Mouse (Mus musculus) E14TG2a.4 (cell line): ENCODE data around the gene Tst.

ENCODE experiments used
- H3K27me3 ChIP-seq: 2 replicates; pipeline ENCODE4 v1.6.1; 2014; ENCODE audit warnings: low read length, control low read depth; ENCODE audit not compliant: insufficient read depth
- H3K36me3 ChIP-seq: 2 replicates; pipeline ENCODE4 v1.6.1; 2014; ENCODE audit warnings: low read length, control low read depth; ENCODE audit not compliant: insufficient read depth
- H3K4me1 ChIP-seq: replicated peaks from 2 replicates; pipeline ENCODE4 v1.6.1; 2014; ENCODE audit warnings: low read depth, low read length, control low read depth
- H3K4me3 ChIP-seq: replicated peaks from 2 replicates; pipeline ENCODE4 v1.5.1; 2014; ENCODE audit warnings: mild to moderate bottlenecking, low read length
- H3K9me3 ChIP-seq: 2 replicates; pipeline ENCODE4 v1.6.1; 2014; ENCODE audit warnings: low read length, control low read depth
- CTCF ChIP-seq: conservative IDR thresholded peaks from 2 replicates; pipeline ENCODE4 v1.5.1; 2014; ENCODE audit warnings: low read length
- NANOG ChIP-seq: IDR thresholded peaks from 2 replicates; pipeline ENCODE4 v1.6.1; 2014; ENCODE audit warnings: borderline replicate concordance, low read length, mixed read lengths
- POU5F1 ChIP-seq: IDR thresholded peaks from 2 replicates; pipeline ENCODE4 v1.6.1; 2014; ENCODE audit warnings: low read length, borderline replicate concordance

The Tst gene

GRCm38 (mm10) chr15:78447121-78447520 lies 41.4 kb upstream of the Tst start:
- Histone ChIP-seq H3K27me3 (peaks cover 18% of the 10 kb centered on the region), H3K9me3 (no peaks in the 10 kb centered on the region), H3K4me1 (peaks cover 52% of the 10 kb centered on the region), H3K36me3 (no peaks in the 10 kb centered on the region), H3K4me3 (no peak overlapping the region)
- TF ChIP-seq NANOG (no peak), POU5F1 (no peak), CTCF (no peak)

DNA sequence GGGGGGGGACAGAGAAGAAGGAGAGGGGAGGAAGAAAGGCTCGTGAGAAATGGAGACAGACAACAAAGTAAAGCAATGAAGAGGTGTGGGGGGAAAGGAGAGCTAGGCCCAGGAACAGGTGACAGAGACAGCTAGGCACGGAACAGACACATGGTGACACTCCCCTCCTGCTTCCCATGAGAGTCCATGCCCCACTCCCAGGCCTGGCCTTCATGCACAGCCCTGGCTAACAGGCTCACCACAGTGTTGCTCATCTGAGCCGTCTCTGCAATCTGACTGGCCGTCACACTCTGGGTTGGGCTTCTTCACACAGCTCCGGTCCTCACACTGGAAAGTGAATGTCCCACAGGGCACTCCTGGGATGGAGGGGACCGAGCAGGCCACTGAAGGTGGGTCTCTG lies 38.1 kb upstream of the Tst start:
- H3K4me3 ChIP-seq, result no peak overlapping the region
- H3K4me1 ChIP-seq, result peaks cover 37% of the 10 kb centered on the region
- H3K36me3 ChIP-seq, result 0 out of 2 replicates have a peak, but pooled peaks cover 4% of the 10 kb centered on the region
- no peak for TF ChIP-seq POU5F1
- no peak for TF ChIP-seq CTCF
- no peak for TF ChIP-seq NANOG
- H3K27me3 ChIP-seq, result peaks cover 24% of the 10 kb centered on the region
- H3K9me3 ChIP-seq, result no peaks in the 10 kb centered on the region

GRCm38 (mm10) chr15:78442231-78442630 lies 36.5 kb upstream of the Tst start:
- Histone ChIP-seq H3K36me3 (0 out of 2 replicates have a peak, but pooled peaks cover 4% of the 10 kb centered on the region), H3K4me3 (0 out of 2 replicates have a peak overlapping the region, but pooled peaks have one; percentile 3), H3K9me3 (no peaks in the 10 kb centered on the region), H3K27me3 (peaks cover 24% of the 10 kb centered on the region), H3K4me1 (peaks cover 41% of the 10 kb centered on the region)
- no peak for TF ChIP-seq NANOG
- TF ChIP-seq CTCF, result no peak
- TF ChIP-seq POU5F1, result no peak

GRCm38 (mm10) chr15:78438973-78439372 lies 33.3 kb upstream of the Tst start:
- peak overlapping the region; percentile 72; the same call in 1 of the 2 replicates for H3K4me3 ChIP-seq
- H3K36me3 ChIP-seq, result peaks cover 23% of the 10 kb centered on the region
- peaks cover 69% of the 10 kb centered on the region for H3K4me1 ChIP-seq
- peaks cover 23% of the 10 kb centered on the region for H3K27me3 ChIP-seq
- TF ChIP-seq POU5F1, result no peak
- H3K9me3 ChIP-seq, result no peaks in the 10 kb centered on the region

DNA sequence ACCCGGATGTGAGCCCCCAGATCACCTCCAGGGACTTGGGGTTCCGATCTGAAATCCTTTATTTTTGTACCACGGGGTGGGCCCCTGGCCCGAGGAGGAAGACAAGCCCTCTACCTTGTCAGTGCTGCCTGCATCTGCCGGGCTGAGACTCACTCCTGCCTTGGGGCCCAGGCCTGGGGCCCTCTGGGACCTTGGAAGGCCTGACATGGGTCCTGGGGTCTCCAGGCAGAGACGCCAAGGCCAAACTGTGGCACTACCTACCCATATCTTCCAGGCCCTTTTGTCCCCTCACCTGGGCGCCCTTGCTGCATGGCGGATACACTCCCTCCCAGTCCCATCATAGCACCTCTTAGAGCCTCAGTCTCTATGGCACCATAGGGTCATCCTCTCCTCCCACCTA lies 32.8 kb upstream of the Tst start:
- H3K4me3 ChIP-seq, result peak overlapping the region; percentile 72; the same call in 1 of the 2 replicates
- H3K36me3 ChIP-seq, result peaks cover 27% of the 10 kb centered on the region
- TF ChIP-seq CTCF, result no peak
- no peak for TF ChIP-seq NANOG
- no peak for TF ChIP-seq POU5F1
- no peaks in the 10 kb centered on the region for H3K9me3 ChIP-seq
- H3K27me3 ChIP-seq, result peaks cover 18% of the 10 kb centered on the region; the same call in 1 of the 2 replicates
- peaks cover 73% of the 10 kb centered on the region for H3K4me1 ChIP-seq

DNA sequence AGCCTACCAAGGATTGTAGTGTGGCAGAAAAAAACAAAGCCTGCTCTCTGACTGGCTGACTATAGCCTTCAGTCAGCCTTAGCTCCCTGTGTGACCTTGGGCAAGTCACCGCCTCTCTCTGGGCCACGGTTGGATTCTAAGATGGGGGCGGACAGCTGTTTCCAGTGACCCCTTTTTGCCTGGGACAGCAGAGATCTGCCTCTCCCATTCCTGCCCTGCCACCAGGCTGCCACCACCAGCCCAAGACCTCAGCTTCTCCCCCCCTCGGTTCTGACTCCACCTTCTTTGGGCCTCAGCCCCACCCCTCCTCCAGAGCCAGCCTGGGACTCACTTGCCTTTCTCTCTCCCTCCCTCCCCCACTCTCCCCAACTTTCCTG lies 32.3 kb upstream of the Tst start:
- Histone ChIP-seq H3K9me3 (no peaks in the 10 kb centered on the region), H3K4me1 (peaks cover 78% of the 10 kb centered on the region), H3K36me3 (peaks cover 32% of the 10 kb centered on the region), H3K4me3 (peak overlapping the region; percentile 72), H3K27me3 (peaks cover 15% of the 10 kb centered on the region; the same call in 1 of the 2 replicates)
- TF ChIP-seq CTCF, result no peak
- TF ChIP-seq NANOG, result no peak
- no peak for TF ChIP-seq POU5F1

- Histone ChIP-seq H3K36me3 (peaks cover 35% of the 10 kb centered on the region), H3K27me3 (peaks cover 15% of the 10 kb centered on the region; the same call in 1 of the 2 replicates), H3K4me1 (peaks cover 81% of the 10 kb centered on the region), H3K9me3 (no peaks in the 10 kb centered on the region), H3K4me3 (peak overlapping the region; percentile 72)
- no peak for TF ChIP-seq NANOG
- TF ChIP-seq POU5F1, result no peak
- no peak for TF ChIP-seq CTCF
Measured at GRCm38 (mm10) chr15:78437237-78438017, 31.7 kb upstream of the Tst start.

DNA sequence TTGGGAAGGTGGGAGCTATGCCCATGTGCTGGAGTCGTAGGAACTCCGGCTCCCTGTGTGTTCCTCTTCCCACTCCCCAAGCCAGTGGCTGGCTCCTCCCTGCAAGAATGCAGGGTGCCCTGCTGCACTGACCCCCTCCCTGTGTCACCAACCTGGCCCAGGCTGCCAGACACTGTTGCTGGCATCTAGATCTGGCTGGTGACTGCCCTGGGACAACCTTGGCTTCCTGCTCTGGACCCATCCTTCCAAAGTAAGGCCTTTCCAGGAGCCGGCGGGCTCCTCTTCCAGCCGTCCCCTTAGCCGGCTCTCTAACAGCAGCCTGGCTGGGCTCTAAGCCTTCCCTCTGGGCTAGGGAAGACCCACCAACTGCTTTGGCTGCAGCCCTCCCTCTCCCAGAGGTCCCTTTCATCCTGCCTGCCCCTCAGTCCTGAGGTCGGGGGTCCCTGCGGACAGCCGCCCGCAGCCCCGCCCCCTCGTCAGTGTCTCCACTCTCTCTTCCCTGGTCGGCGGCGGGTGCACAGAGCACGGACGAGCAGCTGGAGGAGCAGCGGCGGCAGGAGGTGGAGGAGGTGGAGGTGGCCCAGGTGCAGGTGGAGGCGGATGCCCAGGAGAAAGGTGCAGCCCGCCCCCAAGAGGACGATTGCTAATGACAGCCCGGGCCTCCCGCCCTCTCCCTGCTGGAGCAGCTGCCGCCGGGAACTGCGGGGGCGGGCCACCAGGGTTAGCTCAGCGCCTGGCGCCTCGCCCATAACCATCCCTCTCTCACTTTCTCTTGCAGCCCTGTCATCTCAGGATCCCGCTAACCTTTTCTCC lies 30.9 kb upstream of the Tst start:
- peaks cover 15% of the 10 kb centered on the region; the same call in 1 of the 2 replicates for H3K27me3 ChIP-seq
- H3K4me3 ChIP-seq, result peak overlapping the region; percentile 72
- H3K9me3 ChIP-seq, result no peaks in the 10 kb centered on the region
- H3K4me1 ChIP-seq, result peaks cover 83% of the 10 kb centered on the region
- no peak for TF ChIP-seq NANOG
- no peak for TF ChIP-seq POU5F1
- peaks cover 43% of the 10 kb centered on the region for H3K36me3 ChIP-seq
